Mouse (Mus musculus): ENCODE measurements around the gene Atrx.

DNA sequence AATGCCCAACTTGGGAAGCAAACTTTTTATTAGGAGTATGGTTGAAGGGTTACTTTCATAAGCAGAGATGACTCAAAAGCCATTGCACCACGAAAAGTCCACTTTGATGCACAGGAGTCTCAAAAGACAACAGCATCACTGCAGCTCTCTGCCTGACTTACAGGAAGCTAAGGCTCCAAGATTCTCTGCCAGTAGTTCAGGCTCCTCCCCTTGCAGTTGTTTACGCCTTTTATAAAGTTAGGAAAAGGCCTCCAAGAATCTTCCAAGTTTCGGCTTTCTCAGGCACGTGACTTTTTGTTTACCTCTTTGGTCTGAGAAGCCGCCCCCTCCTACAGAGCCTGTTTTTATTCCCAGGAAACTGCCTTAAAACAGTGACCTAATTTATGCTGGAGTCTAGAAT is 5.1 kb upstream of the Atrx start:
- TF ChIP-seq GATA1 (IDR thresholded peaks at IDR 0.05; ENCODE audit: borderline replicate concordance, low read length) (no peak), FLI1 (IDR thresholded peaks at IDR 0.05; ENCODE audit: low read length) (no peak)
